Mouse (Mus musculus) lung, embryonic 14.5 days (tissue): ENCODE results near the gene Nfatc2ip. TPM values are rescaled to one million over a fixed set of nuclear protein-coding genes. Genes with fewer than 3 reads are reported as not detected.

Experiments
- ATAC-seq: fragments of 200-750 bp; cut with Nextera tagmentation; 2 replicates; pipeline ENCODE4 v1.8.0; 2017; ENCODE audit warnings: mild to moderate bottlenecking, moderate TSS enrichment, moderate library complexity; ENCODE audit not compliant: insufficient read depth
- DNase-seq: peaks from one replicate; pipeline ENCODE4 v3.0.0-alpha.2; 2015
- H3K27ac ChIP-seq: fragments of 300-500 bp; sonication (generic); 2 replicates; pipeline ENCODE4 v1.5.1; 2014; ENCODE audit warnings: low read depth, mild to moderate bottlenecking, moderate library complexity
- H3K27me3 ChIP-seq: fragments of 300-500 bp; sonication (generic); 2 replicates; pipeline ENCODE4 v1.6.1; 2014; ENCODE audit warnings: low read length, control low read depth; ENCODE audit not compliant: insufficient read depth
- H3K36me3 ChIP-seq: fragments of 300-500 bp; sonication (generic); 2 replicates; pipeline ENCODE4 v1.6.1; 2014; ENCODE audit warnings: control low read depth; ENCODE audit not compliant: insufficient read depth
- H3K4me1 ChIP-seq: fragments of 300-500 bp; sonication (generic); 2 replicates; pipeline ENCODE4 v1.6.1; 2014; ENCODE audit warnings: antibody characterized with exemption, control low read depth; ENCODE audit not compliant: insufficient read depth
- H3K4me2 ChIP-seq: fragments of 300-500 bp; sonication (generic); 2 replicates; pipeline ENCODE4 v1.6.1; 2014; ENCODE audit warnings: mild to moderate bottlenecking
- H3K4me3 ChIP-seq: fragments of 300-500 bp; sonication (generic); 2 replicates; pipeline ENCODE4 v1.5.1; 2014; ENCODE audit warnings: low read depth, low read length
- H3K9ac ChIP-seq: fragments of 300-500 bp; sonication (generic); 2 replicates; pipeline ENCODE4 v1.6.1; 2014
- H3K9me3 ChIP-seq: fragments of 300-500 bp; sonication (generic); 2 replicates; pipeline ENCODE4 v1.6.1; 2016; ENCODE audit warnings: low read depth, low read length, control low read depth
- CTCF ChIP-seq: IDR thresholded peaks from 2 replicates; pipeline ENCODE4 v1.5.1; 2016; ENCODE audit warnings: antibody characterized with exemption, low read depth
- WGBS: fragments of 180-500 bp; shearing (Covaris S2); extraction: QIAGEN DNeasy Blood & Tissue Kit; methylation state at CpG from one replicate; pipeline ENCODE4 v1.1.7; 2014; 5-methylcytosine and 5-hydroxymethylcytosine counted together
- polyA plus RNA-seq: library from polyadenylated mRNA; unstranded; fragments of >200 nt; fragmentation: Nextera tagmentation; extraction: Ambion mirVana; gene quantifications from 2 replicates; pipeline ENCODE4 v1.2.1, GENCODE M21; 2014

The Nfatc2ip gene
- polyA plus RNA-seq, 1 experiment from 2014 or later = 4.3 TPM

- TF ChIP-seq CTCF = no peak
- H3K9ac ChIP-seq = no peak overlapping the region
- no peaks in the 10 kb centered on the region for H3K27me3 ChIP-seq
- DNase-seq = no peak
- no peaks in the 10 kb centered on the region for H3K9me3 ChIP-seq
- H3K36me3 ChIP-seq = no peaks in the 10 kb centered on the region
- no peak overlapping the region for H3K4me2 ChIP-seq
- WGBS = 82% methylated on average over 6 of the region's 6 CpGs
- no peak for ATAC-seq
- no peak overlapping the region for H3K27ac ChIP-seq
- no peak overlapping the region for H3K4me3 ChIP-seq
- no peaks in the 10 kb centered on the region for H3K4me1 ChIP-seq
Observed at GRCm38 (mm10) chr7:126424161-126424560, 27.6 kb upstream of the Nfatc2ip start.

GRCm38 (mm10) chr7:126421756-126422155 is 25.2 kb upstream of the Nfatc2ip start:
- no peak overlapping the region for H3K9ac ChIP-seq
- no peak overlapping the region for H3K27ac ChIP-seq
- no peak overlapping the region for H3K4me3 ChIP-seq
- TF ChIP-seq CTCF = no peak
- H3K27me3 ChIP-seq = no peaks in the 10 kb centered on the region
- DNase-seq = no peak
- no peaks in the 10 kb centered on the region for H3K9me3 ChIP-seq
- no peaks in the 10 kb centered on the region for H3K36me3 ChIP-seq
- no peaks in the 10 kb centered on the region for H3K4me1 ChIP-seq
- WGBS = 75% methylated on average over 5 of the region's 5 CpGs
- no peak overlapping the region for H3K4me2 ChIP-seq
- ATAC-seq = no peak

DNA sequence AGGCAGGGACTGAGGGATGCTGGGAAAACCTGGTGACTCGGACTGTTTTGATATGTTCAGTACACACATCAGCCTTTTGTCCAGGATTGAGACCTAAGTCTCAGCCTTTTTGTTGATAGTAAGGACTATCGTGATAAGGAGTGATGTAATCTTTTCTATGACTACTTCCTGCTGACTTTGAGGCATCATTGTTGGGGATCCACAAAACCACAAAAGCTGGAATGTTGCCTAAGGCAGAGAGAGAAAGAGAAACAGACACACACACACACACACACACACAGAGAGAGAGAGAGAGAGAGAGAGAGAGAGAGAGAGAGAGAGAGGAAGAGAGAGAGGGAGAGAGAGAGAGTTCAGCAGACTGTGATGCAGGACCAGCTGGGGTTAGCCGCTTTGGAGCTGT is 22.0 kb upstream of the Nfatc2ip start:
- no peak for ATAC-seq
- no peak for DNase-seq

DNA sequence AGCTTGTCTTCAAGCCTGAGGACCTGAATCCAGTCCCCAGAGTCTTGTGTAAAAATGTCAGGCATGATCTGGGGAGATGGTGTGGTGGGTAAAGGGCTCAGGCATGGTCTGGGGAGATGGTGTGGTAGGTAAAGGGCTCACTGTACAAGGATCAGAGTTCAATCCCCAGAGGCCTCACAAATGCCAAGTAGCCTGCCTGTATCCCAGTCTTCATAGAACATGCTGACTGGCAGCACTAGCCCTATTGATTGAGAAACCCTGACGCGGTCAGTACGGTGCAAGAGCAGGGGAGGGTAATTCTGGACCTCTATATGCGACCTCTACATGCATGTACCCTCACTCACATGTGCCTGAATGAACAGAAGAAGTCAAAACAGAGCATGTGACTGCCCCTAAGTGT is 21.1 kb upstream of the Nfatc2ip start:
- Histone ChIP-seq H3K27me3 (no peaks in the 10 kb centered on the region), H3K36me3 (no peaks in the 10 kb centered on the region), H3K4me1 (no peaks in the 10 kb centered on the region), H3K9me3 (no peaks in the 10 kb centered on the region), H3K9ac (no peak overlapping the region), H3K27ac (no peak overlapping the region), H3K4me3 (no peak overlapping the region), H3K4me2 (no peak overlapping the region)
- WGBS = 82% methylated on average over 4 of the region's 4 CpGs
- no peak for DNase-seq
- no peak for ATAC-seq
- TF ChIP-seq CTCF = no peak

More for the DNA sequence above, 22.0 kb upstream of the Nfatc2ip start:
- Histone ChIP-seq H3K4me1 (no peaks in the 10 kb centered on the region), H3K4me3 (no peak overlapping the region), H3K27me3 (no peaks in the 10 kb centered on the region), H3K36me3 (no peaks in the 10 kb centered on the region), H3K9me3 (no peaks in the 10 kb centered on the region), H3K9ac (no peak overlapping the region), H3K4me2 (no peak overlapping the region), H3K27ac (no peak overlapping the region)
- WGBS = 38% methylated on average over 3 of the region's 3 CpGs
- TF ChIP-seq CTCF = no peak

DNA sequence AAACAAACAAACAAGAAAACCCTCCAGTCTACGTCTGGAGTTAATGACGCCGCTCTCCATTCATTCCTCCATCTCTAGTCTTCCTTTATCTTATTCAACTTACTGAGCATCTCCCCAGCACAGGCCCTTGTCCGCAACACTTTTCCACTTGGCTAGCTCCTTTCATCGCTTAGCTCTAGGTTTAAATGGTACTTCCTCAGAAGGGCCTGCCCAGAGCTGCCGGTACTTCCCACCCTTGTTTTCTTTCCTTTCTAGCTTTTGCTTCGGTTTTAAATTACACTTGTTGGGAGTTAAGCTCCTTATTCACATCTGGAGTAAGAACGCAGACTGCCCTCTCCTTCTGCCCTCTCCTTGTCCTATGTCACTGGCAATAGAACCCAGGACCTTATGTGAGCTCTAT is 20.5 kb upstream of the Nfatc2ip start:
- no peaks in the 10 kb centered on the region for H3K9me3 ChIP-seq
- no peaks in the 10 kb centered on the region for H3K36me3 ChIP-seq
- no peak overlapping the region for H3K9ac ChIP-seq
- DNase-seq (no peak), ATAC-seq (no peak)
- 62% methylated on average over 8 of the region's 8 CpGs for WGBS
- H3K4me2 ChIP-seq = no peak overlapping the region
- no peak overlapping the region for H3K4me3 ChIP-seq
- H3K27me3 ChIP-seq = no peaks in the 10 kb centered on the region
- no peak for TF ChIP-seq CTCF
- H3K27ac ChIP-seq = no peak overlapping the region
- H3K4me1 ChIP-seq = no peaks in the 10 kb centered on the region

DNA sequence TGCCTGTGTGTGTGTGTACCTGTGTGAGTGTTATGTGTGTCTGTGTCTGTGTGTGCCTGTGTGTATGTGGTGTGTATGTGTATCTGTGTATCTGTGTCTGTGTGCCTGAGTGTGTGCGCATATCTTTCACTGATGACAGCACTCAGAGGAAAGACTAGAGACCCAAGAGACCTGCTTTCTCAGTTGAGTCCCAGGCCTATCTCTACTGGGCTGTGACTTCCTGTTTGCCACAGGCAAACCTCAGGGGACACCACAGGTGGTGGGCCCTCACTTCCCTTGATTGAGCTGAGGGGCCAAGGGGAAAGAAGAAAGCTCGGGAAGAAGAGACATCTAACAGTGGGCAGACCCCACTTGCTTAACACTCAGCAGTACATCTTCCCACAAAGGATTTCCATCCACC is 20.1 kb upstream of the Nfatc2ip start:
- Histone ChIP-seq H3K27me3 (no peaks in the 10 kb centered on the region), H3K27ac (no peak overlapping the region), H3K4me3 (no peak overlapping the region), H3K4me2 (no peak overlapping the region), H3K36me3 (no peaks in the 10 kb centered on the region), H3K9me3 (no peaks in the 10 kb centered on the region), H3K9ac (no peak overlapping the region), H3K4me1 (no peaks in the 10 kb centered on the region)
- no peak for ATAC-seq
- no peak for DNase-seq
- WGBS = 66% methylated on average over 2 of the region's 2 CpGs
- no peak for TF ChIP-seq CTCF

DNA sequence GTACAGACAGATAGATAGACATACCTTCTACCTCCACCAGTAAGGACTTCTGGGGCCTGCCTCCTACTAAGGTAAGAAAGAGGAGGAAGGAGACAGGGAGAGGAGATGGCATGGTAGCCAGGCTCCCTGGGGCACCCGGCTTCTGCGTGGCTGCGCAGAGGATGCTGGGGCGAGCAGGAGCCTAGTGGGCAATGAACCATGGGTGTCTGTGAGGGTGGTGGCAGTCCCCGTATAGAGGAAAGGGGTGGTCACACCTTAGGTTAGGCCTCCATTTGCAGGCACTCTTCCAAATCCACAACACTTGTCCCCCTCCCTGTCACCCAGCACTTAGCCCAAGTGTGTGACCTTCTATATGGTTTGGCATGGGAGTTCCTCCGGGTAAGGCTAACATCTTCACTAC is 18.2 kb upstream of the Nfatc2ip start, which contains the start of gene Cd19:
Cd19 (minus strand) TSS at position 165 of the 400 bp plus-strand sequence.
- Histone ChIP-seq H3K36me3 (no peaks in the 10 kb centered on the region), H3K27me3 (no peaks in the 10 kb centered on the region), H3K4me3 (no peak within 1 kb of the TSS), H3K4me2 (no peak within 1 kb of the TSS), H3K27ac (no peak within 1 kb of the TSS), H3K4me1 (no peaks in the 10 kb centered on the region), H3K9ac (no peak within 1 kb of the TSS), H3K9me3 (no peaks in the 10 kb centered on the region)
- no peak for DNase-seq
- no peak for TF ChIP-seq CTCF
- 80% methylated on average over 6 of the region's 6 CpGs for WGBS
- ATAC-seq = no peak

DNA sequence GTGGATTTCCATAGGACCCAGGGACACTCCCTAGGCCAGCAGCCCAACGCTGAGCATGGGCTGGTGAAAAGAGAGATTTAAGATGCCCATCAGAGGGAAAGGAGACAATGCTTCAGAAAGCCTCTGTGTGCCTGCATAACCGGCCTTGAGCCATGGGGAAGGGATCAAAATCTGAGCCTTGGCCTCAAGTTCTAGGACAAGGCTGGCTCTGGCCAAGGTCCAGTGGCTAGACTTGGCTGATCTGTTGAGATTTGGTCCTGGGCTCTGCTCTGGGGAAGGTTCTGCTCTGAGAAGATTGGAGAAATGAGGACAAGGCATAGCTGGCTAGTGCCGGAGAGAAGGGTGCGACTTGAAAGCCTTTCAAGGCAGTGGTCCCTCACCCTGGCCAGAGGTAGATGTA is 14.5 kb upstream of the Nfatc2ip start:
- no peaks in the 10 kb centered on the region for H3K4me1 ChIP-seq
- no peaks in the 10 kb centered on the region for H3K36me3 ChIP-seq
- no peak overlapping the region for H3K4me3 ChIP-seq
- H3K9me3 ChIP-seq = no peaks in the 10 kb centered on the region
- no peak overlapping the region for H3K9ac ChIP-seq
- no peak overlapping the region for H3K27ac ChIP-seq
- DNase-seq (no peak), ATAC-seq (no peak)
- TF ChIP-seq CTCF = no peak
- WGBS = 83% methylated on average over 4 of the region's 4 CpGs
- no peaks in the 10 kb centered on the region for H3K27me3 ChIP-seq
- no peak overlapping the region for H3K4me2 ChIP-seq
